In the genomic region with DNA sequence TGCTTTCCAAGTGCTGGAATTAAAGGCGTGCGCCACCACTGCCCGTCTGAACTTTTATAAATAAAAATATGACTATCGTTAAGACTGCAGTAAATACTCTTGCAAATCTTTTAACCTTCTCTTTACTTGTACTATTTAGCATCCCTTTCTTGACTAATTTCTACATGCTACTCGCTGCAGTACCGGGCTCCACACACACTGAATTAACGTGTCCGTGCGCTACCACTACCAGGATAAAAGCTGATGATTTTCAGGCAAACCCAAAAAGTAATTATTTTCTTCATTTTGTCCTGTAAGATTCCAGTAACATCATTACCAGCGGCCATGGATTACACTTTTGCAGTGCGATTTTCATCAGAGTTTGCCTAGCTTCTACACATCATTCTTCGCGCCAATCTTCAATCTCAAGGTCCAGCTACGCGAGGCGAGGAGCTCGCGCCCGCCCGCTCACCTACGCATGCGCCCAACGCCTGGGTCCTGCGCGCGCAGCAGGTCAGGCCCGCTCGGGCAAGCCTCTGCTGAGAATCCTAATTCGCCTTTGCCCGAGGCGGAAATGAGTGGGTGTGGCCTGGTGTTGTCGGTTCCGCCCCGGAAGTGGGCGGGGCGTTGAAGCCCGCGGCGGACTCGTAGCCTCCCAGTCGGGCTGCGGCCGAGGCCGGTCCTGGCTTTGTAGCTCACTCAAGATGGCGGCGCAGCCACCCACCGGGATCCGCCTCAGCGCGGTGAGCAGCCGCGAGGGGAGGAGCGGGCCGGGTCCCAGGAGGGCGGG, we compare ENCODE assay signal across 8 mouse cellular contexts. TPM values are rescaled to one million over a fixed set of nuclear protein-coding genes. Genes with fewer than 3 reads are reported as not detected.
DNase-seq lines count a peak whose midpoint lies in the region; ATAC-seq lines count a peak whose summit lies in the region.

A gene (plus strand): TSS at position 495 of the 769 bp plus-strand sequence.

- peak within 1 kb of the TSS; percentile 96 for H3K27ac ChIP-seq in hindbrain, embryonic 16.5 days (ENCODE audit: low read depth, low read length)
- H3K27ac ChIP-seq in macrophage = peak within 1 kb of the TSS; percentile 86

- H3K9ac ChIP-seq in hindbrain, embryonic 16.5 days (ENCODE audit: low read depth, low read length) = peak within 1 kb of the TSS; percentile 99

- H3K79me2 ChIP-seq in macrophage (ENCODE audit: inconsistent target) = peaks cover 43% of the 10 kb centered on the region

- H3K36me3 ChIP-seq in hindbrain, embryonic 16.5 days (ENCODE audit: control insufficient read depth, insufficient read depth, low read length) = no peaks in the 10 kb centered on the region
- H3K36me3 ChIP-seq in macrophage (ENCODE audit: inconsistent target) = no peaks in the 10 kb centered on the region

- H3K27me3 ChIP-seq in hindbrain, embryonic 16.5 days (replicated peaks; ENCODE audit: control insufficient read depth, insufficient read depth, low read length) = no peaks in the 10 kb centered on the region

- peak within 1 kb of the TSS; percentile 98 for H3K4me3 ChIP-seq in hindbrain, embryonic 16.5 days (ENCODE audit: low read length)
- peak within 1 kb of the TSS; percentile 86 for H3K4me3 ChIP-seq in macrophage (ENCODE audit: inconsistent target)

- WGBS in hindbrain, embryonic 16.5 days = 11% methylated on average over 54 of the region's 55 CpGs
- 13% methylated on average over 55 of the region's 55 CpGs for WGBS in macrophage (ENCODE audit: missing documents)

- peak; percentile 96 for ATAC-seq in hindbrain, embryonic 16.5 days

- H3K4me1 ChIP-seq in hindbrain, embryonic 16.5 days (ENCODE audit: control insufficient read depth, insufficient read depth, low read depth, low read length) = peaks cover 10% of the 10 kb centered on the region

- peak within 1 kb of the TSS; percentile 92 for H3K4me2 ChIP-seq in hindbrain, embryonic 16.5 days (ENCODE audit: low read length)

- H3K9me3 ChIP-seq in hindbrain, embryonic 16.5 days (ENCODE audit: control insufficient read depth, low read length) = peaks cover 2% of the 10 kb centered on the region; the same call in 1 of the 2 replicates

- DNase-seq in WW6 (ENCODE audit: low read depth, low spot score) = peak; percentile 99
- DNase-seq in cerebellum, postnatal 4 days (ENCODE audit: low spot score in 2 of 2) = peak; percentile 99 to 100
- DNase-seq in gastrocnemius, adult 18-20 months (ENCODE audit: low spot score) = peak; percentile 100
- DNase-seq in left cerebral cortex, adult 18-20 months (ENCODE audit: low spot score in 2 of 2) = peak; percentile 99
- DNase-seq in right cerebral cortex, adult 18-20 months = peak; percentile 99
- DNase-seq in urinary bladder, postnatal 10 days (ENCODE audit: low spot score) = peak; percentile 99

RNA-seq across cellular contexts. Expression of the gene that starts here (rescaled TPM):
- total RNA-seq in gastrocnemius, adult 18-20 months (2021) = 1 to 10 TPM; 9.3 to 9.7 TPM
- polyA plus RNA-seq in hindbrain, embryonic 16.5 days (2015; fragmentation: Nextera tagmentation; extraction: Ambion mirVana) = 28.7 and 29.8 TPM in 2 replicates
- 10 to 100 TPM; 32.9 to 38.7 TPM for total RNA-seq in left cerebral cortex, adult 18-20 months (2021)
- total RNA-seq in macrophage (2018; cell fraction: chromatin; rRNA removed) = 1,000 to 10,000 TPM in 1 of 26 experiments, 100 to 1,000 TPM in 25; 166 to 1,000 (median 456) TPM
- total RNA-seq in macrophage (2018; cell fraction: cytosol; rRNA removed) = 100 to 1,000 TPM in 10 of 26 experiments, 10 to 100 TPM in 16; 45.8 to 168 (median 84.2) TPM
- total RNA-seq in macrophage (2018; cell fraction: nucleus; rRNA removed) = 100 to 1,000 TPM in 25 of 26 experiments, 10 to 100 TPM in 1; 85.0 to 573 (median 305) TPM
- polyA plus RNA-seq in macrophage (2018) = 56.4 to 70.3 TPM (median 62.3 TPM) in 3 replicates

Comparison
In these comparisons a context has a peak if more than half of its experiments do, and no peak if none do; other contexts are left out.
1. Peak in every context shown above with its lines: DNase-seq, ATAC-seq, H3K4me3 ChIP-seq and H3K27ac ChIP-seq.